Mouse (Mus musculus) bone marrow, adult 2 months (tissue): ENCODE data around the gene Zbtb9.

Experiments used
- CTCF ChIP-seq: fragments of 200-500 bp; IDR thresholded peaks from 2 replicates; pipeline ENCODE4 v1.5.1; 2011; ENCODE audit warnings: low read length, control low read depth; ENCODE audit not compliant: control insufficient read depth, insufficient read depth
- POLR2A ChIP-seq: fragments of 200-500 bp; IDR thresholded peaks from 2 replicates; pipeline ENCODE4 v1.6.1; 2011; ENCODE audit warnings: low read depth, mild to moderate bottlenecking, control low read depth, low read length, borderline replicate concordance; ENCODE audit not compliant: control insufficient read depth

GRCm38 (mm10) chr17:27012909-27013308 is 39.9 kb downstream of the Zbtb9 start:
- TF ChIP-seq CTCF: no peak
- TF ChIP-seq POLR2A: no peak
